8 mouse cellular contexts compared by ENCODE assay signal in the genomic region with DNA sequence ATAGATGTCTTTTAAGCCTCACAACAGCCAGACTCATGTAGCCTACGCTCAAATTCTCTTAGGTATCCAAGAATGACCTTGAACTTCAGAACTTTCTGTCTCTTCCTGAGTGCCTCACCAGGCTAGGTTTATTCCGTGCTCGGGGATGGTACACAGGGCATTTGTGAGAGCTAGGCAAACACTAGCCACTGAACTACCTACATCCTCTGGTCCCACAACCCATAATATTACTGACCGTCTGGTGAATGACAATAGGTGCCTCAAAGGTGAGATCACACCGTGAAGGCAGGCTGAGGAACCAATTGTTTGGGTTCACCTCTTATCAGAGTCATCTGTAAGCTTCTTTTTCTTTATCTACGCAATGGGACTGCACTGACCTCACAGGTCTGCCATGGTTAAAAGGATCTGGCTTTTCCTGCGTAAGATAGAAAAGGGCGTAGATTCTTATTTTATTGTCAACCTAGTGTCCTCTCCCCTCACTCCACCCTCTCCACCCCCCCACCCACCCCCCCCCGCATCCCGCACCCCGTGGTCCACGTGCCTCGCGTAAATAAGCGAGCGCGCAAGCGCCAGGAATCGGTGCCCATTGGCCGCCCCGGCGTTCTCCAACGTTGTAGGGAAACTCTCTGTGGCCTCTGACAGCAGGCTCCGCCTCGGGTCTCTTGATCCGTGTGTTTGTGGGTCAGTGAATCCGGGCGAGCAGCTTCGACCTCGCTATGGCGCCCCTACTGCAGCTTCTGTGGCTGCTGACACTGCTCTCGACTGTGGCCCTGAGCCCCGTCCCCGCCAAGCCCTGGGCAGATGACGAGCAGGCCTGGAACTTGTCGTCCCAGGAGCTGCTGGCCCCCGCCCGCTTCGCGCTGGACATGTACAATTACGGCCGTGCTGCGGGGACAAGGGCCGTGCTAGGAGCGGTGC. TPM values are rescaled to one million over a fixed set of nuclear protein-coding genes. Genes with fewer than 3 reads are reported as not detected.
DNase-seq lines count a peak whose midpoint lies in the region; ATAC-seq lines count a peak whose summit lies in the region.

A gene (plus strand): TSS at position 579 of the 918 bp plus-strand sequence.

- no peaks in the 10 kb centered on the region for H3K36me3 ChIP-seq in megakaryocyte, embryonic 14.5 days (replicated peaks; ENCODE audit: low read length)
- no peaks in the 10 kb centered on the region for H3K36me3 ChIP-seq in heart, embryonic 11.5 days (ENCODE audit: control insufficient read depth, insufficient read depth, low read length)
- H3K36me3 ChIP-seq in kidney, embryonic 15.5 days, result no peaks in the 10 kb centered on the region
- no peaks in the 10 kb centered on the region; the same call in 1 of the 2 replicates for H3K36me3 ChIP-seq in limb, embryonic 13.5 days
- H3K36me3 ChIP-seq in midbrain, embryonic 15.5 days (replicated peaks), result no peaks in the 10 kb centered on the region

- H3K9me3 ChIP-seq in megakaryocyte, embryonic 14.5 days, result no peaks in the 10 kb centered on the region
- H3K9me3 ChIP-seq in heart, embryonic 11.5 days (replicated peaks; ENCODE audit: control insufficient read depth, low read length), result no peaks in the 10 kb centered on the region
- H3K9me3 ChIP-seq in kidney, embryonic 15.5 days (replicated peaks), result no peaks in the 10 kb centered on the region
- no peaks in the 10 kb centered on the region for H3K9me3 ChIP-seq in limb, embryonic 13.5 days
- H3K9me3 ChIP-seq in midbrain, embryonic 15.5 days, result no peaks in the 10 kb centered on the region

- no peak for ATAC-seq in megakaryocyte, adult 5-6 weeks (ENCODE audit: poor library complexity, severe bottlenecking)
- ATAC-seq in heart, embryonic 11.5 days (replicated peaks; ENCODE audit: insufficient number of reproducible peaks, low FRiP score, low TSS enrichment), result peak; percentile 68; the same call in 1 of the 2 replicates
- peak; percentile 90 for ATAC-seq in kidney, embryonic 15.5 days (replicated peaks; ENCODE audit: low FRiP score)
- ATAC-seq in limb, embryonic 13.5 days (ENCODE audit: low FRiP score, low read depth), result peak; percentile 84
- peak; percentile 93 for ATAC-seq in midbrain, embryonic 15.5 days (replicated peaks)

- peak within 1 kb of the TSS; percentile 75 for H3K9ac ChIP-seq in heart, embryonic 11.5 days (ENCODE audit: low read depth, low read length)
- H3K9ac ChIP-seq in kidney, embryonic 15.5 days, result peak within 1 kb of the TSS; percentile 62
- H3K9ac ChIP-seq in limb, embryonic 13.5 days, result peak within 1 kb of the TSS; percentile 77
- H3K9ac ChIP-seq in midbrain, embryonic 15.5 days, result peak within 1 kb of the TSS; percentile 77

- WGBS in heart, embryonic 11.5 days (ENCODE audit: insufficient replicate concordance), result 3% methylated on average over 45 of the region's 45 CpGs
- 4% methylated on average over 45 of the region's 45 CpGs for WGBS in kidney, embryonic 15.5 days
- WGBS in limb, embryonic 13.5 days, result 4% methylated on average over 45 of the region's 45 CpGs
- WGBS in midbrain, embryonic 15.5 days, result 3% methylated on average over 45 of the region's 45 CpGs

- peaks cover 12% of the 10 kb centered on the region for H3K4me1 ChIP-seq in megakaryocyte, embryonic 14.5 days
- peaks cover 2% of the 10 kb centered on the region; the same call in 1 of the 2 replicates for H3K4me1 ChIP-seq in heart, embryonic 11.5 days (ENCODE audit: control insufficient read depth, insufficient read depth, low read length)
- peaks cover 13% of the 10 kb centered on the region for H3K4me1 ChIP-seq in kidney, embryonic 15.5 days
- H3K4me1 ChIP-seq in limb, embryonic 13.5 days, result peaks cover 7% of the 10 kb centered on the region; the same call in 1 of the 2 replicates
- peaks cover 16% of the 10 kb centered on the region for H3K4me1 ChIP-seq in midbrain, embryonic 15.5 days

- H3K27me3 ChIP-seq in megakaryocyte, embryonic 14.5 days (replicated peaks), result peaks cover 73% of the 10 kb centered on the region
- peaks cover 2% of the 10 kb centered on the region; the same call in 1 of the 2 replicates for H3K27me3 ChIP-seq in heart, embryonic 11.5 days (ENCODE audit: control insufficient read depth, insufficient read depth, low read length)
- H3K27me3 ChIP-seq in kidney, embryonic 15.5 days, result 0 out of 2 replicates have a peak, but pooled peaks cover 6% of the 10 kb centered on the region
- H3K27me3 ChIP-seq in limb, embryonic 13.5 days, result no peaks in the 10 kb centered on the region
- H3K27me3 ChIP-seq in midbrain, embryonic 15.5 days (replicated peaks), result no peaks in the 10 kb centered on the region

- H3K4me2 ChIP-seq in heart, embryonic 11.5 days, result peak within 1 kb of the TSS; percentile 95
- H3K4me2 ChIP-seq in kidney, embryonic 15.5 days, result peak within 1 kb of the TSS; percentile 85
- peak within 1 kb of the TSS; percentile 98 for H3K4me2 ChIP-seq in limb, embryonic 13.5 days (replicated peaks)
- peak within 1 kb of the TSS; percentile 95 for H3K4me2 ChIP-seq in midbrain, embryonic 15.5 days

- H3K27ac ChIP-seq in heart, embryonic 11.5 days (ENCODE audit: low read depth, low read length), result no peak within 1 kb of the TSS
- H3K27ac ChIP-seq in kidney, embryonic 15.5 days, result peak within 1 kb of the TSS; percentile 9
- no peak within 1 kb of the TSS for H3K27ac ChIP-seq in limb, embryonic 13.5 days
- peak within 1 kb of the TSS; percentile 61 for H3K27ac ChIP-seq in midbrain, embryonic 15.5 days

- peak within 1 kb of the TSS; percentile 90 for H3K4me3 ChIP-seq in megakaryocyte, embryonic 14.5 days (replicated peaks)
- H3K4me3 ChIP-seq in heart, embryonic 11.5 days (ENCODE audit: low read depth, low read length), result peak within 1 kb of the TSS; percentile 59
- peak within 1 kb of the TSS; percentile 59 for H3K4me3 ChIP-seq in kidney, embryonic 15.5 days (replicated peaks)
- peak within 1 kb of the TSS; percentile 63 for H3K4me3 ChIP-seq in limb, embryonic 13.5 days
- peak within 1 kb of the TSS; percentile 61 for H3K4me3 ChIP-seq in midbrain, embryonic 15.5 days

- peak; percentile 76 for DNase-seq in fibroblast of lung, adult 2 months (ENCODE audit: low read depth)
- peak; percentile 64 to 75 for DNase-seq in spleen, postnatal 10 days (ENCODE audit: low spot score in 2 of 2)

RNA-seq across cellular contexts. Expression of the gene that starts here (rescaled TPM):
- 7.3 TPM in 1 of 2 replicates, not detected in the other for polyA plus RNA-seq in megakaryocyte, embryonic 14.5 days (2012; ENCODE audit: insufficient read depth, low replicate concordance)
- 0.09 TPM in 1 of 2 replicates, not detected in the other for total RNA-seq in megakaryocyte, adult 5-6 weeks (2015)
- 0.08 and 0.44 TPM in 2 replicates for total RNA-seq in megakaryocyte, adult 5-6 weeks (2017)
- polyA plus RNA-seq in heart, embryonic 11.5 days (2014; fragmentation: Nextera tagmentation; extraction: Ambion mirVana), result 23.3 and 30.2 TPM in 2 replicates
- polyA plus RNA-seq in kidney, embryonic 15.5 days (2015; fragmentation: Nextera tagmentation; extraction: Ambion mirVana), result 48.2 and 58.1 TPM in 2 replicates
- 41.5 and 43.7 TPM in 2 replicates for polyA plus RNA-seq in limb, embryonic 13.5 days (2015; fragmentation: Nextera tagmentation; extraction: Ambion mirVana)
- polyA plus RNA-seq in midbrain, embryonic 15.5 days (2015; fragmentation: Nextera tagmentation; extraction: Ambion mirVana), result 83.0 and 84.3 TPM in 2 replicates

Comparison
In these comparisons a context has a peak if more than half of its experiments do, and no peak if none do; other contexts are left out.
1. H3K27ac ChIP-seq: peak in kidney, embryonic 15.5 days (single experiment) and midbrain, embryonic 15.5 days (single experiment); none in heart, embryonic 11.5 days (single experiment) and limb, embryonic 13.5 days (single experiment).
2. Peak in every context shown above with its lines, with median percentiles within 50 percentile points of each other: H3K4me3 ChIP-seq, H3K4me2 ChIP-seq and H3K9ac ChIP-seq.